Mouse (Mus musculus): ENCODE data around the gene Esx1.

The Esx1 gene

DNA sequence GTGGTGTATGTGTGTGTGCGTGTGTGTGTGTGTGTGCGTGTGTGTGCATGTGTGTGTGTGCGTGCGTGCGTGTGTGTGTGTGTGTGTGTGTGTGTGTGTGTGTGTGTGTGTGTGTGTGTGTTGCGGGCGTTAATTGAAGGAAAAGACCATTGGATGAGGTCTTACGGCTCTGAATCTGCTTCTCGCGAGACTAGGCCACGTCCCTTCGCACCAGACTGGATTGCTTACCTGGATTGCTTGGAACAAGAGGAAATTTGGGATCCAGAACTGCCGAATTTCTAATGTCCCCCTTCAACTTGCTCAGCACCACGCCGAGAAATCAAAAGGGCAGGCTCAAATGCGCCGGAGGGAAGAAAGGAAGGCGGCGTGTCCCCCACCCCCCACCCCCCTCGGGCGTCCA is at the start of gene Esx1:
Esx1 (minus strand) TSS at position 366 of the 400 bp plus-strand sequence.
- no peak for DNase-seq (ENCODE audit: low spot score in 2 of 2)

DNA sequence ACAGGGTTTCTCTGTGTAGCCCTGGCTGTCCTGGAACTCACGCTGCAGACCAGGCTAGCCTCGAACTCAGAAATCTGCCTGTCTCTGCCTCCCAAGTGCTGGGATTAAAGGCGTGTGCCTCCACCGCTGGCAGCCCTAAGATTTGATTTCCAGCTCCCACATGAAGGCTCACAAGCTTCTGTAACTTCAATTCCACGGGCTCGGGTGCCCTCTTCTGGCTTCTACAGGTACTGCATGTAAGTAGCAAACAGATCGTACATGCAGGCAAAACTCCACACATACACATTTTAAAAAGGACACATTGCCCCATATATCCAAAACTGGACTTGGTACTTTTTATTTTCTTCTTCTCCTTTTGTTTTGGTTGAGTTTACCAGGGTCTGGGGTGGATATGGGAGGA is 48.1 kb upstream of the Esx1 start:
- no peak for DNase-seq (ENCODE audit: low spot score in 2 of 2)

DNA sequence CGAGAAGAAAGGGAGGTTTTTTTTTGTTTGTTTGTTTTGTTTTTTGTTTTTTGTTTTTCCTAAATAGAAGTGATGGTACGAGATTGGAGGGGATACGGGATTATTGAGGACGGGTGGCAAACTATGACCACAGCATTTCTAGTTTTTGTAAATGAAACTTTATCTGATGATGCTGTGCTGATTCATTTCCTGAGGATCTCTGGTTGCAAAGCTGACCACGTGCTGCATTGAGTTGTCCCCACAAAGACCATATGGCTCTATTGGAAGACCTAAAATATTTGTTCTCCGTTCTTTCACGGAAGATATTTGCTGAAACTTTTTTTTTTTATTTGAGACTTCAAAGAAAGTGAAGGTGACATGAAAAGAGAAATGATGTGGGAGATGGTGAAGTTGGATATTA is 45.8 kb upstream of the Esx1 start:
- DNase-seq (ENCODE audit: low spot score in 2 of 2): no peak

DNA sequence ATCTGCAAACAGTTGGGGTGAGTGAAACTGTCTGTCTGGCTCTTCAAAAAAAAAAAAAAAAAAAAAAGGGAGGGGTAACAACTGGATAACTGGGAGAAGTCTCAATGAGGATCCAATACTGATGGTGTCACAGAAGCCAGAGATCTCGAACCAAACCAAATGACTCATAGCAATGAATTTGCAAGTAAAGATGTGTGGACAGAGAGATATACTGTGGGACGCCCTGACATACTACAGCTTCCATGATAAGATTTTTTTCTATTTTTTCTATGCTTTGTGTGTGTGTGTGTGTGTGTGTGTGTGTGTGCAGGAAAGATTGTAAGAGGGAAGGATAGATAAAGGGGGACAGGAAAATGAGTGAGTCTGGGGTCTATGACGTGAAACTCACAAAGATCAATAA is 43.7 kb upstream of the Esx1 start:
- no peak for DNase-seq (ENCODE audit: low spot score in 2 of 2)

DNA sequence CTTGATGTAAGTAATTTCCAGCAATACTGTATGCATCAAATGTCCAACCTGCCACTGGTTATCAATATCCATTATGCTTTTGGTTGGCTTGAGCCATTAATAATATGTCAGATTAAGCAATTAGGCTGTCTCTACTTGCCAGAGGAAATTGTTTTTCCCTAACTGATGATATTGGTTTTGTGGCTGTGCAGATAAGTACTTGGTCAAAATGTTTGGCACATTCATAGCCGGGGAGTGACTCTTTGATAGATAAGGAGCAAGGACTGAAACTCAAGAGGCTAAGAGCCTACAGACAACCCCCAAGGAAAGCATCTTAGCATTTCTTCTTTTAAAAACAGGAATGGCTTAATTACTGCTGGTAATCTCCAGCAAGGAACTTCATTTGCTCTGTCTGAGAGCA is 40.8 kb upstream of the Esx1 start:
- no peak for DNase-seq (ENCODE audit: low spot score in 2 of 2)

DNA sequence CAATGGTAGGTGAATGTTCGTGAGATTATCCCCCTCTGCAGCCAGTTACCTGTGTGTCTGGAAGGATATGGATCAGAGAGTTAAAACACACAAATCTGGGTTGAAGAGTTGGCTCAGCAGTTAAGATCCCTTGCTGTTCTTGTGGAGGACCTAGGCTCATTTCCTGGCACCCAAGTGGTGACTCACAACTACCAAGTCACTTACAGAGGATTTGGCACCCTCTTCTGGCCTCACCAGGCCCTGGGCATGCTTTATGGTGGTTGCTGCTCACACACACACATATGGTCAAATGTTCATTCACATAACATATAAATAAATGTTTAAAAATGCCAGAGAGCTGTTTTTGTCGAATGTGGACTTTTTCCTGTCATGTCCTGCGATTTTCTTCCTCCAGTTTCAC is 39.1 kb upstream of the Esx1 start:
- DNase-seq (ENCODE audit: low spot score in 2 of 2): no peak

DNA sequence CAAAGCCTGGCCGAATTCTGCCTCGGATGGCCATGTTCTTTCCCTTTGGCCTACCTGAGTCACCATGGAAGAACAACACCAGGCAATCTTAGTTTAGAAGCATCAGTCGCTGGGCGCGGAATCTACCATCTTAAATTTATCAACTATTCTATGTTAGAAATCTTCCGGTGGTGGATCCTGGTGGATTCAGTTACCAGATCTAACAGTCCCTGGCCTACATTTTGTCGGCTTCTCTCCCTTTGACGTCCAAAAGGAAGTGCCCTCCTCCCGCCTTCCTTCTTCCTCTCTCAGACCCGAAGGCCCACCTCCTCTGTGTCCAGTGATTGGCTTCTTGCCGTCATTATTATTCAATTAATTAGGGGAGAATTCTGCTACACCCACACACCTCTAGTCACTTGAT is 27.2 kb upstream of the Esx1 start:
- DNase-seq (ENCODE audit: low spot score in 2 of 2): no peak

DNA sequence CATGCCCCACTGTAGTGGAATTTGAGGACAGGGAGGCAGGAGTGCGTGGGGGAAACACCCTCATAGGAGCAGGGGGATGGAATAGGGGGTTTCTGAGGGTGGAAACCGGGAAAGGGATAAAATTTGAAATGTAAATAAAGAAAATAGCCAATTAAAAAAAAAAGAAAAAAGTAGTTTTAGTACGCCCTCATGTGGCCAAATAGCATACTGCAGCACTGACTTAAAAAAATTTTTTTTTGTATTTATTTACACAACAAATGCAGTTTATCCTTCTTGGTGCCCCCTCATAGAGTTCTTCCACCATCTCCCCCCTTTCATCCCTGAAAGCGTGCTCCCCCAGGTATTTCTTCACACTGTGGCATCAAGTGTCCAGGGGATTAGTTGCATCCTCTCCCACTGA is 22.8 kb upstream of the Esx1 start:
- DNase-seq (ENCODE audit: low spot score in 2 of 2): no peak

DNA sequence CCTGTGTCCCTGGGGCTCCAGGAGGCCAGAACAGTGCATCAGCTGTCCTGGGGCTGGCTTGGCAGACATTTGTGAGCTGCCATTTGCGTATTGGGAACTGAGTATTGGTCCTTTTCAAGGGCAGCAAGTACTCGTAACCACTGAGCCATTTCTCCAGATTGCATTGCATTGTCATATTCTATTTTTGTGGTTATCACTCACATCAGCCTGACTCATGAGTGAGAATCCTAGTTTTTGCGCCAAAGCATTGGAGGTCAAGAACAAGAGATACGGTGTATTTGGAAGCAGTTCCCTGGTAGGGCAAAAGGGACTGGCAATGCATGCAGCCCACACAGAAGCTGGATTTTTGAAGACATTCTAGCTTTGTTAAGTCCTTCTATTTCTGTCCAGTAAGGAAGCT is 21.8 kb upstream of the Esx1 start:
- DNase-seq (ENCODE audit: low spot score in 2 of 2): no peak

DNA sequence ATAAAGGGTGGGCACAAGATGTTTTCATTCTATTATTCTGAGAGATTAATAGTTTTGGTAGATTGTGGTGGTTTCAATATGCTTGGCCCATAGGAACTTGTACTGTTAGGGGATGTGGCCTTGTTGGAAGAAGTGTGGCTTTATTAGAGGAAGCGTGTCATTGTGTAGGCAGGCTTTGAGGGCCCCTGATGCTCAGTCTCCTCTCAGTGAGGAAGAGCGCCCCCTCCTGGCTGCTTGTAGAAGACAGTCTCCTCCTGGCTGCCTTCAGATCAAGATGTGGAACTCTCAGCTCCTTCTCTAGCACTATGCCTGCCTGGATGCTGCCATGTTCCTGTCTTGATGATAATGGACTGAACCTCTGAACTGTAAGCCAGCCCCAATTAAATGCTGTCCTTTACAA is 20.7 kb upstream of the Esx1 start:
- DNase-seq (ENCODE audit: low spot score in 2 of 2): no peak

DNA sequence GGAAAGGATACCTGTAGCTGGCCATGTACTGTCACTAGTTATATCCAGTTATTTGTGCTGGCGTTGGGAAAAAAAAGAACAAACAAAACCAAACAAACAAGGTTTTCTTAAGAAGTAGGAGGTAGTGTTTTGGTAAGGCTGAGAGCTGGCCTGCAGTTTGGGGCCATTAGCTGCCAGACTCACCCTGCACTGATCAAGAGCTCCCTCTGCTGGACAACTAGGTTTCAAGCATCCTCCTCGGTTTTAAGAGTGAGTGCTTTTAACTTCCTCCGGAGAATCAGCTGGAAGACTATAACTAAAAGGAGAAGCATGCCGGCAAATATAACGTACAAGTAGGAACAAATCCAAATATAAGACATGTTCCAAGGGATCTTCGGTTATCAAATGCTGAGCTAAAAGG is 19.8 kb upstream of the Esx1 start:
- DNase-seq (ENCODE audit: low spot score in 2 of 2): peak in 1 of 2 experiments; percentile 28

DNA sequence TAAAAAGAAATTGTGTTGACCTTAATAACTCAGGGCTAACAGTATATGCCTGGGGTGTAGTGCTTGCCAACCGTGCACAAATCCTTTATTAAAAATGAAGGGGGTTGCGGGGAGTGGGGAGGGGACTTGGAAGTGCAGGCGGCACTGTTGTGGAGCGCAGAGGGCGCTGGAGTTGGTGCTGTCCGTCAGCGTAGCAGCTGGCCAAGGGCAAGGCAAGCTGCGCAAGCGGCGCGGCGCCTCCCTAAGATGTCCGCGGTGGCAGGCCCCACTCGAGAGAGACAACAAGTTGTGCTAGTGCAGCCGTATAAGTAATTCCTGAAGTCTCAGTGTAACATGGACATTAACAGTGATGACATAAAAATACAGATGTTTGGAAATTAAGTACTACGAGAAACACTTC is 5.7 kb upstream of the Esx1 start:
- DNase-seq (ENCODE audit: low spot score in 2 of 2): no peak

DNA sequence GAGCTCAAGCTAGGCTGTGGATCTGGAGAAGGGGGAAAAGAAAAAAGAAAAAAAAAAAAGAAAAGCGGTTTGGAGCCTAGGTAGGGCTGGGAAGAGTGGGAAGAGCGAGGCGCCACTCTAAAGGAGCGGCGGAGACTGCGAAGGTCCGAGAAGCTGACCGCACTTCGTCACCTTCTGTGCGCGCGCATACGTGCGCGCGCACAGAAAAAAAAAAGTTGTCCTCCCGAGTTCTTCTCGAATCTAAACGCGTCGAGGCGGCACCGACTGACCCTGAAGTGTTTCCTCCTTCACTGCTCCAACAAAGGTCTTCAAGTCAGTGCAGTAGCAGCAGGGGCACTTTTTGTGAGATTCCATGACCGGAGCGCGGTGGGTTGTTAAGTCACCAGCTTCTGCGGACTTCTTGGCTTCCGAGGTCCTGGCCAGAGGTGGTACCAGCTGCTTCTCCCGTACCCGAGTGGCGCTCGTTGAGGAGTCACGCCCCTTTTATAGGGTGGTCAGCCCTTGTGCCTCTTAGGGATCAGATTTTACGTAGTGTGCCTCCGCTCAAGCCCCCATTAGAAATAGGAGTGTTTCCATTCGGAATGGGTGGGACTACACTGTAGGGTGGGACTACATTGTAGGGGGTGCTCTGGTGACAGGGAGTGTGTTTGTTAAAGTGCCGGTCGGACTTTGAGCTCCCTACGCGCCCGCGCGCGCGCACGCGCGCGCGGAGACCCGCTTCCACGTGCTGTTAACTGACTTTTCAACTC is 2.0 kb downstream of the Esx1 start:
- DNase-seq (ENCODE audit: low spot score in 2 of 2): no peak

DNA sequence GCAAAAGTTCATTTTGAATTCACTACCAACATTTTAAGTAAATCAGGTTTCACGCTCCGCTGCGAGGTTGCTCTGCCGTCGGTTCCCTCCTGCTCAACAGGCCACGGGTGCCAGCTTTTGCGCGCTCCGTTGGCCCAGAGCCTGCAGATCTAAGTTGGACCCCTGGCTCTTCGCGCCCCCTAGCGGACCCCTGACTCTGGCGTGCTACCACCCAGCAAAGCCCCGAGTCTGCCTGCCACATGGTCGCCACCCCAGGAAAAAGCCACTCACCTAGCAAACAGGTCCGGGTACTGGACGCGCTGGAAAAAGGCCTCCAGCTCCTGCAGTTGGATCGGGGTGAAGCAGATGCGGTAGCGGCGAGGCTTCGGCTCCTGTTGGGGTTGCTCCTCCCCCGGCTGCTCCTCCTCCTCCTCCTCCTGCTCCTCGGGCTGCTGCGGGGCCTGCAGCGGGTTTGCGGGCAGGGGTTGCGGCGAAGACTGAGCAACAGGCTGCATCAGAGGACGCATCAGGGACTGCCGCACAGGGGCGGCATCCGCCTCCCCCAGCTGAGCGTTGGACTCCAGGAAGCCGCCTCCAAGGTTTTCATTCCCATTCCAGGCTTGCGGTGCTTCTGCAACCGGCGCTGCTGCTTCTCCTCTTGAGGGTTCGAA is 3.7 kb downstream of the Esx1 start:
- DNase-seq (ENCODE audit: low spot score in 2 of 2): no peak

DNA sequence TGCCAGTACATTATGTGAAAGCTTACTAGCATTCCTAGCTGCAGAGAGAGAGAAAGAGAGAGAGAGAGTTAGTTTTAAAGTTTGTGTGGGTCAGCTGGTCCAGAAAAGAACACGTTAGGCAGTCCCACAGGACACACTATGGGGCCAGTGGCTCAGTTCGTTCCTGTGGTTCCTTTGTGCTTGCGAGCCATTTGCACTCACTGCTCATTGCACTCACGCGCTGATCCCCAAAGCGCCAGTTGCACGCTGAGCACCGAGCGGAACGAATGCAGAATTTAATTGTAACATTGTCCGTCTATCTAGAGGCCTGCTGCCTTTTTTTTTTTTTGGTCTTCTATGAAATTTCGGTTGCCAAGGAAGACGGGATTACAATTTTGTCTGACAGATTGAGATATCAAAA is 15.4 kb downstream of the Esx1 start:
- DNase-seq (ENCODE audit: low spot score in 2 of 2): no peak

DNA sequence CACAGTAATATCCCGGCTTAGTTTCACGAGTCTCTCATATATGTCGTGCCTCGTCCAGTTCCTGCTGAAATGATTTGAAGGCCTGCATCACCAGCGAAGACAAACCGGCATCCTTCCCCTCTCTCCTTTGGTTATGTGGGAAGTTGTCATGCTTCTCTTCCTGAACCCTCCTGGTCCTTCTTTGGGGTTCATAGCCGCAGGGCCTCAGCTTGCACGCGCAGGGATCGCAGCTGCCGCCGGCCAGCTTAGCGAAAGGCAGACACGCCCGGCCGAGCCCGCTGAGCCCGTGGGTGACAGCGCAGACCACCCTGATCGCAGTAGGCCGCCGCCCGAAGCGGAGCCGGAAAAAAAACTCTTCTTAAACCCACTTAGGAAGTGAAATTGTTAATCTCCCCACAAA is 17.4 kb downstream of the Esx1 start:
- no peak for DNase-seq (ENCODE audit: low spot score in 2 of 2)

All from right cerebral cortex, postnatal 36 days (tissue).